Comparison of ENCODE assay signal across 22 mouse cellular contexts in genomic region chr10:23236918-23237317, GRCm38 (mm10).
A peak's percentile ranks its signal among the peaks of the same experiment; 100 is the strongest.
DNase-seq lines count a peak whose midpoint lies in the region; ATAC-seq and TF ChIP-seq lines count a peak whose summit lies in the region.
"Had no signal": no experiment of that assay in that cellular context is flagged by ENCODE, and none has a peak within 500 bp of the region (broad histone marks: within the 10 kb centered on the region; RNA-seq: fewer than 3 reads in every experiment).

No protein-coding gene starts in this region.

- peak; percentile 3 for DNase-seq in adrenal gland, postnatal 10 days
- no peak for DNase-seq in adrenal gland, adult 2 months
- DNase-seq in kidney, postnatal 4 days, result peak; percentile 18 to 30
- peak; percentile 5 for DNase-seq in CH12.LX (ENCODE audit: extremely low read depth)
- DNase-seq in Muller cell, postnatal 12 days (ENCODE audit: inconsistent ontology term), result no peak
- DNase-seq: adrenal gland, postnatal 25 days; cerebellum, adult 9-11 months; heart, adult 18-20 months; liver, embryonic 13.5 days; lung, adult 2 months; lung, postnatal 14 days; retina, postnatal 1 day; right cerebral cortex, postnatal 25 days; thymus, postnatal 25 days had no signal

- H3K36me3 ChIP-seq in kidney, embryonic 14.5 days (ENCODE audit: control insufficient read depth, insufficient read depth, low read length), result no peaks in the 10 kb centered on the region
- no peaks in the 10 kb centered on the region for H3K36me3 ChIP-seq in CH12.LX (replicated peaks in 1 of 2; ENCODE audit: control insufficient read depth in 1 of 2, insufficient read depth in 1 of 2, low read length in 1 of 2)
- no peaks in the 10 kb centered on the region for H3K36me3 ChIP-seq in limb, embryonic 13.5 days
- H3K36me3 ChIP-seq: embryonic facial prominence, embryonic 15.5 days; forebrain, embryonic 15.5 days; heart, embryonic 13.5 days; liver, embryonic 13.5 days; midbrain, embryonic 12.5 days had no signal

- in situ Hi-C loops in CH12.LX (cut with MboI; ENCODE audit: low pct_ligation_motif_present, low pct_unique_long_range_greater_than_20kb, low sequenced_read_pairs), result no loop called here

- no peaks in the 10 kb centered on the region for H3K9me3 ChIP-seq in kidney, embryonic 14.5 days (ENCODE audit: control insufficient read depth, low read length)
- no peaks in the 10 kb centered on the region for H3K9me3 ChIP-seq in CH12.LX (replicated peaks; ENCODE audit: low read length)
- no peaks in the 10 kb centered on the region for H3K9me3 ChIP-seq in limb, embryonic 13.5 days
- H3K9me3 ChIP-seq: embryonic facial prominence, embryonic 15.5 days; forebrain, embryonic 15.5 days; heart, embryonic 13.5 days; liver, embryonic 13.5 days; midbrain, embryonic 12.5 days had no signal

- no peak overlapping the region for H3K4me3 ChIP-seq in kidney, embryonic 14.5 days (ENCODE audit: low read length)
- H3K4me3 ChIP-seq in CH12.LX (replicated peaks in 1 of 3; ENCODE audit: low read depth in 2 of 3, low read length in 2 of 3, poor library complexity in 1 of 3), result no peak overlapping the region
- H3K4me3 ChIP-seq in limb, embryonic 13.5 days, result no peak overlapping the region
- H3K4me3 ChIP-seq: embryonic facial prominence, embryonic 15.5 days; forebrain, embryonic 15.5 days; heart, embryonic 13.5 days; liver, embryonic 13.5 days; midbrain, embryonic 12.5 days had no signal

- H3K4me2 ChIP-seq in kidney, embryonic 14.5 days (replicated peaks; ENCODE audit: low read depth, low read length), result no peak overlapping the region
- peak overlapping the region; percentile 99 for H3K4me2 ChIP-seq in CH12.LX (ENCODE audit: insufficient read depth, low read depth, poor library complexity, severe bottlenecking)
- H3K4me2 ChIP-seq in limb, embryonic 13.5 days (replicated peaks), result peak overlapping the region; percentile 7; the same call in 1 of the 2 replicates
- H3K4me2 ChIP-seq: embryonic facial prominence, embryonic 15.5 days; forebrain, embryonic 15.5 days; heart, embryonic 13.5 days; liver, embryonic 13.5 days; midbrain, embryonic 12.5 days had no signal

- H3K79me2 ChIP-seq in CH12.LX (replicated peaks; ENCODE audit: control insufficient read depth, extremely low read depth, insufficient read depth, poor library complexity, severe bottlenecking), result no peaks in the 10 kb centered on the region

- 61% methylated on average over 11 of the region's 11 CpGs for WGBS in kidney, embryonic 14.5 days
- 36% methylated on average over 11 of the region's 11 CpGs for WGBS in limb, embryonic 13.5 days

- dilution Hi-C loops in CH12.LX (cut with MboI; ENCODE audit: extremely low pct_ligation_motif_present, extremely low pct_unique_long_range_greater_than_20kb, low sequenced_read_pairs), result no loop called here

- TF ChIP-seq RAD21 in CH12.LX (IDR thresholded peaks at IDR 0.05; ENCODE audit: low read depth, low read length), result no peak

- no peak for ATAC-seq in kidney, embryonic 14.5 days (ENCODE audit: low FRiP score, low TSS enrichment)
- ATAC-seq in limb, embryonic 13.5 days (ENCODE audit: low FRiP score, low read depth), result no peak
- ATAC-seq: CD4-positive, CD25-positive, alpha-beta regulatory T cell, adult 4 months; forebrain, embryonic 15.5 days; intestine, postnatal 0 days had no signal

- H3K4me1 ChIP-seq in kidney, embryonic 14.5 days (ENCODE audit: control insufficient read depth, insufficient read depth, low read length), result peaks cover 10% of the 10 kb centered on the region; the same call in 1 of the 2 replicates
- no peaks in the 10 kb centered on the region for H3K4me1 ChIP-seq in CH12.LX (ENCODE audit: control insufficient read depth in 1 of 2, insufficient read depth in 2 of 2)
- H3K4me1 ChIP-seq in limb, embryonic 13.5 days, result peaks cover 28% of the 10 kb centered on the region
- H3K4me1 ChIP-seq: embryonic facial prominence, embryonic 15.5 days; forebrain, embryonic 15.5 days; liver, embryonic 13.5 days; midbrain, embryonic 12.5 days had no signal

- H3K9ac ChIP-seq in kidney, embryonic 14.5 days (ENCODE audit: low read depth, low read length), result no peak overlapping the region
- no peak overlapping the region; the same call in 1 of the 2 replicates for H3K9ac ChIP-seq in CH12.LX (ENCODE audit: insufficient read depth, low read depth)
- H3K9ac ChIP-seq in limb, embryonic 13.5 days, result no peak overlapping the region
- H3K9ac ChIP-seq: embryonic facial prominence, embryonic 15.5 days; forebrain, embryonic 15.5 days; heart, embryonic 13.5 days; liver, embryonic 13.5 days; midbrain, embryonic 12.5 days had no signal

- no peaks in the 10 kb centered on the region for H3K27me3 ChIP-seq in kidney, embryonic 14.5 days (ENCODE audit: control insufficient read depth, insufficient read depth, low read length)
- H3K27me3 ChIP-seq in CH12.LX (replicated peaks), result no peaks in the 10 kb centered on the region
- H3K27me3 ChIP-seq in limb, embryonic 13.5 days, result no peaks in the 10 kb centered on the region
- H3K27me3 ChIP-seq: embryonic facial prominence, embryonic 15.5 days; forebrain, embryonic 15.5 days; heart, embryonic 13.5 days; liver, embryonic 13.5 days; midbrain, embryonic 12.5 days had no signal

- H3K27ac ChIP-seq in kidney, embryonic 14.5 days (ENCODE audit: low read depth, low read length), result no peak overlapping the region
- H3K27ac ChIP-seq in CH12.LX (ENCODE audit: insufficient read depth, low read depth), result no peak overlapping the region
- no peak overlapping the region for H3K27ac ChIP-seq in limb, embryonic 13.5 days
- H3K27ac ChIP-seq: embryonic facial prominence, embryonic 15.5 days; forebrain, embryonic 15.5 days; heart, embryonic 13.5 days; liver, embryonic 13.5 days; midbrain, embryonic 12.5 days had no signal

- no peak for TF ChIP-seq EP300 in CH12.LX (IDR thresholded peaks at IDR 0.05; ENCODE audit: low read length)

- no peak for TF ChIP-seq POLR2A in CH12.LX (IDR thresholded peaks at IDR 0.05; ENCODE audit: low read depth, low read length)

- TF ChIP-seq CTCF in CH12.LX (conservative IDR thresholded peaks at IDR 0.05 in 1 of 2, IDR thresholded peaks at IDR 0.05 in 1 of 2; ENCODE audit: low read depth in 2 of 2, low read length in 2 of 2), result no peak

TF ChIP-seq in CH12.LX, 34 proteins besides CTCF, POLR2A, EP300 and RAD21:
- TF ChIP-seq BHLHE40 (IDR thresholded peaks at IDR 0.05; ENCODE audit: low read depth, low read length) (no peak), MAZ (IDR thresholded peaks at IDR 0.05; ENCODE audit: low read depth, low read length) (no peak), SMC3 (IDR thresholded peaks at IDR 0.05; ENCODE audit: low read depth, low read length) (no peak), SIN3A (IDR thresholded peaks at IDR 0.05; ENCODE audit: low read length) (no peak), MEF2A (IDR thresholded peaks at IDR 0.05; ENCODE audit: borderline replicate concordance, low read depth, low read length) (no peak), MAFK (IDR thresholded peaks at IDR 0.05; ENCODE audit: insufficient replicate concordance, low read length) (no peak)

Comparison
In these comparisons a context has a peak if more than half of its experiments do, and no peak if none do; other contexts are left out.
1. DNase-seq: peak in adrenal gland, postnatal 10 days (single experiment), kidney, postnatal 4 days (2 of 2) and CH12.LX (single experiment); none in adrenal gland, adult 2 months (single experiment) and Muller cell, postnatal 12 days (single experiment).